Mouse (Mus musculus): Measurements from ENCODE around the gene Podxl2. TPM values are rescaled to one million over a fixed set of nuclear protein-coding genes. Genes with fewer than 3 reads are reported as not detected.

Gene Podxl2
- polyA plus RNA-seq, 1 experiment from 2014 or later = 54.2 TPM

GRCm38 (mm10) chr6:88835047-88835446 lies 39.8 kb downstream of the Podxl2 start:
- H3K4me2 ChIP-seq (ENCODE audit: low read length) = no peak overlapping the region
- H3K4me3 ChIP-seq (replicated peaks; ENCODE audit: low read depth, low read length) = no peak overlapping the region
- no peaks in the 10 kb centered on the region for H3K27me3 ChIP-seq (ENCODE audit: insufficient read depth, low read length)
- peaks cover 39% of the 10 kb centered on the region for H3K36me3 ChIP-seq (ENCODE audit: insufficient read depth, low read length)
- TF ChIP-seq CTCF (IDR thresholded peaks at IDR 0.05; ENCODE audit: low read depth) = no peak
- WGBS = 69% methylated on average over 5 of the region's 5 CpGs
- H3K4me1 ChIP-seq (replicated peaks; ENCODE audit: insufficient read depth, low read length) = no peaks in the 10 kb centered on the region
- no peak for DNase-seq (ENCODE audit: low spot score)
- H3K9ac ChIP-seq (ENCODE audit: low read depth, low read length) = no peak overlapping the region
- H3K27ac ChIP-seq = no peak overlapping the region
- ATAC-seq (replicated peaks; ENCODE audit: low FRiP score, low read depth) = no peak
- H3K9me3 ChIP-seq (replicated peaks; ENCODE audit: low read length) = no peaks in the 10 kb centered on the region

DNA sequence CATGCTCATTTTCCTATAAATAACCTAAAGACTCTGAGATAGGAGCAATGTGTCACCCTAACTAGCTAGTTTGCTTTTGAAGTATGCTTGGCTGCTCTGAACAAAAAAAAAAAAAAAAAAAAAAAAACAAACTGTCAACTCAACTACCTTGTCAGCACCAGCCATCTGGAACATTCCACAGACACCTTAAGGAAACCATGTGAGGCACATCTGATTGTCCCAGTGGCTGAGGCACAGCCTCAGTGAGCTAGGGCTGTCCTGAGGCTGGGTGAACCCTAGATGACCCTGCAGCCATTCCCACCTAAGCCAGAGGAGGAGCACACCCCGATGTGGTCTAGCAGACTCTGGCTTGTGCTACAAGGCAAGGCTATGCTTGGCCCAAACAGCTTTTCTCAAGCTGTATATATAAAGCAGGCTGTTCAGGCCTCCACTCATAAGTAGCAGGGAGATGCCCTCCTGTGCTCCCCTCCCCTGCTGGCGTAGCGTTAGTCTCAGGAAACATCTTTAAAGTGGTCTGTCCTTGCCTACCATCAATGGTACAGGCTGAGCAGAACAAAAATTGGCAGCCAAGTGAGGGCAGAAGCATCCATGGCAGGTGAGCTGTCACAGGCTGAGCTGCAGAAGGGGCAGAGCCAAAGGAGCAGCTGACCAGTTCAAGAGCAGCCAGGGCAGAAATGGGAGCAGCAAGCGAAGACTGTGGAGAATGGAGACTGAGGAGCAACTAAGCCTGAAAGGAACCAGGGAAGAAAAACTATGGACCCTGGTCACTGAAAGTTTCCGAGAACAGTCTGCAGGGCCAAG lies 41.3 kb downstream of the Podxl2 start:
- Histone ChIP-seq H3K9me3 (replicated peaks; ENCODE audit: low read length) (no peaks in the 10 kb centered on the region), H3K4me2 (ENCODE audit: low read length) (no peak overlapping the region), H3K4me3 (replicated peaks; ENCODE audit: low read depth, low read length) (no peak overlapping the region), H3K36me3 (ENCODE audit: insufficient read depth, low read length) (peaks cover 30% of the 10 kb centered on the region), H3K4me1 (replicated peaks; ENCODE audit: insufficient read depth, low read length) (no peaks in the 10 kb centered on the region), H3K27ac (0 out of 2 replicates have a peak overlapping the region, but pooled peaks have one; percentile 5), H3K9ac (ENCODE audit: low read depth, low read length) (no peak overlapping the region), H3K27me3 (ENCODE audit: insufficient read depth, low read length) (no peaks in the 10 kb centered on the region)
- peak; percentile 76 for ATAC-seq (replicated peaks; ENCODE audit: low FRiP score, low read depth)
- 68% methylated on average over 5 of the region's 5 CpGs for WGBS
- no peak for DNase-seq (ENCODE audit: low spot score)
- TF ChIP-seq CTCF (IDR thresholded peaks at IDR 0.05; ENCODE audit: low read depth) = 0 out of 2 replicates have a peak, but pooled peaks have one; percentile 11

DNA sequence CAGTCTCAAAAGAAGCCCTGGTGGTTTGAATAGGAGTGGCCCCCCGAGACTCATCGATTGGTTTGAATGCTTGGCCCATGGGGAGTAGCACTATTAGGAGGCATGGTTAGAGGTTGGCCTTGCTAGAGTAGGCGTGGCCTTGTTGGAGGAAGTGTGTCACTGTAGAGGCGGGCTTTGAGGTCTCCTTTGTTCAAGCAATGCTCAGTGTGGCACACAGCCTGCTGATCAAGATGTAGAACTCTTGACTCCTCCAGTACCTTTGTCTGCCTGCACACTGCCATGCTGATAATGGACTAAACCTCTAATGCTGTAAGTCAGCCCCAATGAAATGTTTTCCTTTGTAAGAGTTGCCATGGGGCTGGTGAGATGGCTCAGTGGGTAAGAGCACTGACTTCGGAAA lies 42.2 kb downstream of the Podxl2 start:
- H3K9me3 ChIP-seq (replicated peaks; ENCODE audit: low read length) = no peaks in the 10 kb centered on the region
- 0 out of 2 replicates have a peak, but pooled peaks have one; percentile 15 for ATAC-seq (replicated peaks; ENCODE audit: low FRiP score, low read depth)

DNA sequence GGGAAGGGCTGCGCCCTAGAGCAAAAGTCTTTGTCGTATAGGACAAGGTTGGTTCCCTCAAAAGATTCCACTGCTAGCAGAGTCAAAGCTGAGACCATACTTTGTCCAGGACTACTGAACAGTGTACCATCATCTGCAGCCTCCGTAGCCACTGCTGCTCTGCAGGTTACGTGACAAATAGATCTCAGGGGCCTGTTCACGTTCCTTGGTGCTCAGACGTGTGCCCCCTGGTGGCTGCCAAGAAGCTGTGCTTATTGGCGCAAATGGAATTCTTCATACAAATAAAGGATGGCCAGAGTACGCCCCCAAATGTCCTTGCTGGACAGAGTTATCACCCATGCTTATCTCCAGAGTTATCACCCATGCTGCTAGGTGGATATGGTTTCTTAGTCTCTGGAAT lies 43.4 kb downstream of the Podxl2 start:
- no peak overlapping the region for H3K27ac ChIP-seq
- H3K4me3 ChIP-seq (replicated peaks; ENCODE audit: low read depth, low read length) = no peak overlapping the region
- H3K36me3 ChIP-seq (ENCODE audit: insufficient read depth, low read length) = peaks cover 10% of the 10 kb centered on the region; the same call in 1 of the 2 replicates
- TF ChIP-seq CTCF (IDR thresholded peaks at IDR 0.05; ENCODE audit: low read depth) = peak; percentile 88
- peak; percentile 92 for DNase-seq (ENCODE audit: low spot score)
- no peak overlapping the region for H3K9ac ChIP-seq (ENCODE audit: low read depth, low read length)
- no peak for ATAC-seq (replicated peaks; ENCODE audit: low FRiP score, low read depth)
- no peak overlapping the region for H3K4me2 ChIP-seq (ENCODE audit: low read length)
- H3K9me3 ChIP-seq (replicated peaks; ENCODE audit: low read length) = no peaks in the 10 kb centered on the region
- no peaks in the 10 kb centered on the region for H3K4me1 ChIP-seq (replicated peaks; ENCODE audit: insufficient read depth, low read length)
- WGBS = 26% methylated on average over 8 of the region's 8 CpGs
- no peaks in the 10 kb centered on the region for H3K27me3 ChIP-seq (ENCODE audit: insufficient read depth, low read length)

More for the DNA sequence above, 42.2 kb downstream of the Podxl2 start:
- DNase-seq (ENCODE audit: low spot score) = no peak
- no peak overlapping the region for H3K4me2 ChIP-seq (ENCODE audit: low read length)
- WGBS = 83% methylated on average over 5 of the region's 5 CpGs
- no peak for TF ChIP-seq CTCF (IDR thresholded peaks at IDR 0.05; ENCODE audit: low read depth)
- no peak overlapping the region for H3K27ac ChIP-seq
- H3K4me3 ChIP-seq (replicated peaks; ENCODE audit: low read depth, low read length) = no peak overlapping the region
- peaks cover 21% of the 10 kb centered on the region for H3K36me3 ChIP-seq (ENCODE audit: insufficient read depth, low read length)
- no peaks in the 10 kb centered on the region for H3K27me3 ChIP-seq (ENCODE audit: insufficient read depth, low read length)
- no peak overlapping the region for H3K9ac ChIP-seq (ENCODE audit: low read depth, low read length)
- H3K4me1 ChIP-seq (replicated peaks; ENCODE audit: insufficient read depth, low read length) = no peaks in the 10 kb centered on the region

GRCm38 (mm10) chr6:88830112-88830702 lies 44.6 kb downstream of the Podxl2 start:
- WGBS = 88% methylated on average over 6 of the region's 6 CpGs

GRCm38 (mm10) chr6:88829579-88829978 lies 45.3 kb downstream of the Podxl2 start:
- ATAC-seq (replicated peaks; ENCODE audit: low FRiP score, low read depth) = no peak
- H3K4me3 ChIP-seq (replicated peaks; ENCODE audit: low read depth, low read length) = no peak overlapping the region

More at GRCm38 (mm10) chr6:88830112-88830702, 44.6 kb downstream of the Podxl2 start:
- H3K27ac ChIP-seq = no peak overlapping the region
- TF ChIP-seq CTCF (IDR thresholded peaks at IDR 0.05; ENCODE audit: low read depth) = no peak
- no peaks in the 10 kb centered on the region for H3K27me3 ChIP-seq (ENCODE audit: insufficient read depth, low read length)
- no peak overlapping the region for H3K4me2 ChIP-seq (ENCODE audit: low read length)
- H3K4me3 ChIP-seq (replicated peaks; ENCODE audit: low read depth, low read length) = no peak overlapping the region
- ATAC-seq (replicated peaks; ENCODE audit: low FRiP score, low read depth) (no peak), DNase-seq (ENCODE audit: low spot score) (no peak)
- no peaks in the 10 kb centered on the region for H3K4me1 ChIP-seq (replicated peaks; ENCODE audit: insufficient read depth, low read length)
- H3K36me3 ChIP-seq (ENCODE audit: insufficient read depth, low read length) = no peaks in the 10 kb centered on the region
- H3K9me3 ChIP-seq (replicated peaks; ENCODE audit: low read length) = no peaks in the 10 kb centered on the region
- H3K9ac ChIP-seq (ENCODE audit: low read depth, low read length) = no peak overlapping the region

More at GRCm38 (mm10) chr6:88829579-88829978, 45.3 kb downstream of the Podxl2 start:
- Histone ChIP-seq H3K4me1 (replicated peaks; ENCODE audit: insufficient read depth, low read length) (no peaks in the 10 kb centered on the region), H3K27ac (no peak overlapping the region), H3K9ac (ENCODE audit: low read depth, low read length) (no peak overlapping the region), H3K36me3 (ENCODE audit: insufficient read depth, low read length) (no peaks in the 10 kb centered on the region), H3K27me3 (ENCODE audit: insufficient read depth, low read length) (no peaks in the 10 kb centered on the region), H3K9me3 (replicated peaks; ENCODE audit: low read length) (no peaks in the 10 kb centered on the region), H3K4me2 (ENCODE audit: low read length) (no peak overlapping the region)
- TF ChIP-seq CTCF (IDR thresholded peaks at IDR 0.05; ENCODE audit: low read depth) = no peak
- 79% methylated on average over 4 of the region's 4 CpGs for WGBS
- DNase-seq (ENCODE audit: low spot score) = no peak
